Mouse (Mus musculus): ENCODE results near the gene Snca.

- no peak for TF ChIP-seq CTCF (IDR thresholded peaks at IDR 0.05; ENCODE audit: low read depth, low read length)
- no peak for TF ChIP-seq GATA1 (IDR thresholded peaks at IDR 0.05; ENCODE audit: borderline replicate concordance, low read length)
These were observed 31.4 kb downstream of the Snca start for GRCm38 (mm10) chr6:60798266-60798665.
